Mouse (Mus musculus) hindbrain, embryonic 12.5 days (tissue): ENCODE results near the gene Apoa4. TPM values are rescaled to one million over a fixed set of nuclear protein-coding genes. Genes with fewer than 3 reads are reported as not detected.

Experiments used
- ATAC-seq: fragments of 200-750 bp; cut with Nextera tagmentation; 2 replicates; pipeline ENCODE4 v1.8.0; 2017; ENCODE audit warnings: moderate TSS enrichment; ENCODE audit not compliant: low FRiP score
- H3K27ac ChIP-seq: fragments of 300-500 bp; sonication (generic); 2 replicates; pipeline ENCODE4 v1.5.1; 2016; ENCODE audit warnings: mild to moderate bottlenecking
- H3K27me3 ChIP-seq: fragments of 300-500 bp; sonication (generic); 2 replicates; pipeline ENCODE4 v1.6.1; 2016; ENCODE audit warnings: mild to moderate bottlenecking
- H3K36me3 ChIP-seq: fragments of 300-500 bp; sonication (generic); 2 replicates; pipeline ENCODE4 v1.6.1; 2016; ENCODE audit warnings: mild to moderate bottlenecking
- H3K4me1 ChIP-seq: fragments of 300-500 bp; sonication (generic); 2 replicates; pipeline ENCODE4 v1.6.1; 2016
- H3K4me2 ChIP-seq: fragments of 300-500 bp; sonication (generic); replicated peaks from 2 replicates; pipeline ENCODE4 v1.6.1; 2016; ENCODE audit warnings: mild to moderate bottlenecking
- H3K4me3 ChIP-seq: fragments of 300-500 bp; sonication (generic); 2 replicates; pipeline ENCODE4 v1.5.1; 2016; ENCODE audit warnings: mild to moderate bottlenecking
- H3K9ac ChIP-seq: fragments of 300-500 bp; sonication (generic); 2 replicates; pipeline ENCODE4 v1.6.1; 2016; ENCODE audit warnings: mild to moderate bottlenecking, moderate library complexity
- H3K9me3 ChIP-seq: fragments of 300-500 bp; sonication (generic); replicated peaks from 2 replicates; pipeline ENCODE4 v1.6.1; 2016; ENCODE audit warnings: mild to moderate bottlenecking
- WGBS: fragments of 180-500 bp; shearing (Covaris S2); methylation state at CpG from one replicate; pipeline ENCODE4 v1.1.7; 2016; 5-methylcytosine and 5-hydroxymethylcytosine counted together
- polyA plus RNA-seq: library from polyadenylated mRNA; unstranded; fragments of >200 nt; fragmentation: Nextera tagmentation; extraction: Ambion mirVana; gene quantifications from 2 replicates; pipeline ENCODE4 v1.2.1, GENCODE M21; 2016

Apoa4 gene
- polyA plus RNA-seq, 1 experiment from 2014 or later = not detected

- no peak overlapping the region for H3K27ac ChIP-seq
- no peaks in the 10 kb centered on the region for H3K36me3 ChIP-seq
- H3K4me2 ChIP-seq = peak overlapping the region; percentile 74
- no peaks in the 10 kb centered on the region for H3K27me3 ChIP-seq
- peak; percentile 95 for ATAC-seq
- H3K9ac ChIP-seq = peak overlapping the region; percentile 56
- H3K4me3 ChIP-seq = peak overlapping the region; percentile 41
- WGBS = 14% methylated on average over 37 of the region's 37 CpGs
- H3K4me1 ChIP-seq = peaks cover 10% of the 10 kb centered on the region
- H3K9me3 ChIP-seq = no peaks in the 10 kb centered on the region
Measured at GRCm38 (mm10) chr9:46229573-46230449, 10.7 kb upstream of the Apoa4 start.

- H3K4me1 ChIP-seq = peaks cover 10% of the 10 kb centered on the region
- no peaks in the 10 kb centered on the region for H3K27me3 ChIP-seq
- H3K9ac ChIP-seq = peak overlapping the region; percentile 56
- no peaks in the 10 kb centered on the region for H3K9me3 ChIP-seq
- no peak overlapping the region for H3K27ac ChIP-seq
- peak overlapping the region; percentile 41 for H3K4me3 ChIP-seq
- WGBS = 17% methylated on average over 13 of the region's 13 CpGs
- H3K36me3 ChIP-seq = no peaks in the 10 kb centered on the region
- 0 out of 2 replicates have a peak, but pooled peaks have one; percentile 39 for ATAC-seq
- peak overlapping the region; percentile 74 for H3K4me2 ChIP-seq
Measured at GRCm38 (mm10) chr9:46230450-46230975, 10.0 kb upstream of the Apoa4 start.

GRCm38 (mm10) chr9:46235196-46235595, 5.3 kb upstream of the Apoa4 start:
- ATAC-seq = no peak
- Histone ChIP-seq H3K27ac (no peak overlapping the region), H3K4me3 (no peak overlapping the region), H3K27me3 (no peaks in the 10 kb centered on the region), H3K9me3 (no peaks in the 10 kb centered on the region), H3K4me2 (no peak overlapping the region), H3K36me3 (no peaks in the 10 kb centered on the region), H3K9ac (no peak overlapping the region), H3K4me1 (peaks cover 7% of the 10 kb centered on the region)
- WGBS = 91% methylated on average over 6 of the region's 6 CpGs

- H3K4me2 ChIP-seq = no peak within 1 kb of the TSS
- peaks cover 5% of the 10 kb centered on the region for H3K4me1 ChIP-seq
- no peak within 1 kb of the TSS for H3K27ac ChIP-seq
- H3K36me3 ChIP-seq = no peaks in the 10 kb centered on the region
- no peaks in the 10 kb centered on the region for H3K27me3 ChIP-seq
- no peak for ATAC-seq
- H3K9ac ChIP-seq = no peak within 1 kb of the TSS
- no peak within 1 kb of the TSS for H3K4me3 ChIP-seq
- no peaks in the 10 kb centered on the region for H3K9me3 ChIP-seq
Measured at GRCm38 (mm10) chr9:46235596-46235648, 5.1 kb upstream of the Apoa4 start, which contains the start of gene Apoc3. Gene Apoc3, minus strand, starts transcription at chr9:46235636.

GRCm38 (mm10) chr9:46235649-46236048, 4.8 kb upstream of the Apoa4 start:
- Histone ChIP-seq H3K9me3 (no peaks in the 10 kb centered on the region), H3K4me1 (peaks cover 2% of the 10 kb centered on the region; the same call in 1 of the 2 replicates), H3K9ac (no peak overlapping the region), H3K4me3 (no peak overlapping the region), H3K27ac (no peak overlapping the region), H3K27me3 (no peaks in the 10 kb centered on the region), H3K4me2 (no peak overlapping the region), H3K36me3 (no peaks in the 10 kb centered on the region)
- no peak for ATAC-seq
- WGBS = 68% methylated on average over 4 of the region's 4 CpGs

GRCm38 (mm10) chr9:46238850-46239249, 1.6 kb upstream of the Apoa4 start:
- Histone ChIP-seq H3K4me1 (no peaks in the 10 kb centered on the region; the same call in 1 of the 2 replicates), H3K9ac (no peak overlapping the region), H3K27me3 (no peaks in the 10 kb centered on the region), H3K4me2 (no peak overlapping the region), H3K27ac (no peak overlapping the region), H3K4me3 (no peak overlapping the region), H3K9me3 (no peaks in the 10 kb centered on the region), H3K36me3 (no peaks in the 10 kb centered on the region)
- 84% methylated on average over 7 of the region's 7 CpGs for WGBS
- ATAC-seq = no peak

GRCm38 (mm10) chr9:46241818-46242217, 1.3 kb downstream of the Apoa4 start:
- Histone ChIP-seq H3K27ac (no peak overlapping the region), H3K4me2 (no peak overlapping the region), H3K9ac (no peak overlapping the region), H3K4me3 (no peak overlapping the region), H3K4me1 (no peaks in the 10 kb centered on the region; the same call in 1 of the 2 replicates), H3K9me3 (no peaks in the 10 kb centered on the region), H3K27me3 (no peaks in the 10 kb centered on the region), H3K36me3 (no peaks in the 10 kb centered on the region)
- ATAC-seq = no peak
- WGBS = 85% methylated on average over 2 of the region's 2 CpGs

- Histone ChIP-seq H3K4me3 (no peak overlapping the region), H3K4me1 (no peaks in the 10 kb centered on the region; the same call in 1 of the 2 replicates), H3K27ac (no peak overlapping the region), H3K9ac (no peak overlapping the region), H3K9me3 (no peaks in the 10 kb centered on the region), H3K36me3 (no peaks in the 10 kb centered on the region), H3K4me2 (no peak overlapping the region), H3K27me3 (peaks cover 2% of the 10 kb centered on the region; the same call in 1 of the 2 replicates)
- 45% methylated on average over 4 of the region's 4 CpGs for WGBS
- no peak for ATAC-seq
Measured at GRCm38 (mm10) chr9:46243122-46243521, 2.6 kb downstream of the Apoa4 start.

- H3K9ac ChIP-seq = no peak overlapping the region
- 58% methylated on average over 8 of the region's 8 CpGs for WGBS
- H3K36me3 ChIP-seq = no peaks in the 10 kb centered on the region
Measured at GRCm38 (mm10) chr9:46243584-46243983, 3.1 kb downstream of the Apoa4 start.

GRCm38 (mm10) chr9:46246752-46247324, 6.3 kb downstream of the Apoa4 start:
- WGBS = 38% methylated on average over 11 of the region's 11 CpGs
- H3K4me1 ChIP-seq = no peaks in the 10 kb centered on the region; the same call in 1 of the 2 replicates
- no peak overlapping the region for H3K9ac ChIP-seq
- H3K27me3 ChIP-seq = peaks cover 2% of the 10 kb centered on the region; the same call in 1 of the 2 replicates
- no peaks in the 10 kb centered on the region for H3K36me3 ChIP-seq
- no peak for ATAC-seq
- H3K9me3 ChIP-seq = no peaks in the 10 kb centered on the region
- no peak overlapping the region for H3K27ac ChIP-seq
- no peak overlapping the region for H3K4me2 ChIP-seq
- H3K4me3 ChIP-seq = no peak overlapping the region

More at GRCm38 (mm10) chr9:46243584-46243983, 3.1 kb downstream of the Apoa4 start:
- Histone ChIP-seq H3K9me3 (no peaks in the 10 kb centered on the region), H3K4me3 (no peak overlapping the region), H3K27ac (no peak overlapping the region), H3K4me2 (no peak overlapping the region), H3K27me3 (peaks cover 2% of the 10 kb centered on the region; the same call in 1 of the 2 replicates), H3K4me1 (no peaks in the 10 kb centered on the region; the same call in 1 of the 2 replicates)
- no peak for ATAC-seq

GRCm38 (mm10) chr9:46256177-46256576, 15.7 kb downstream of the Apoa4 start:
- no peaks in the 10 kb centered on the region for H3K36me3 ChIP-seq
- no peak overlapping the region for H3K9ac ChIP-seq
- WGBS = 90% methylated on average over 7 of the region's 7 CpGs
- H3K4me3 ChIP-seq = no peak overlapping the region
- H3K4me2 ChIP-seq = no peak overlapping the region
- H3K27ac ChIP-seq = no peak overlapping the region
- H3K4me1 ChIP-seq = no peaks in the 10 kb centered on the region
- no peak for ATAC-seq
- H3K27me3 ChIP-seq = peaks cover 3% of the 10 kb centered on the region; the same call in 1 of the 2 replicates
- H3K9me3 ChIP-seq = no peaks in the 10 kb centered on the region

- no peak for ATAC-seq
- H3K4me1 ChIP-seq = no peaks in the 10 kb centered on the region
- peaks cover 3% of the 10 kb centered on the region; the same call in 1 of the 2 replicates for H3K27me3 ChIP-seq
- no peak overlapping the region for H3K9ac ChIP-seq
- no peaks in the 10 kb centered on the region for H3K36me3 ChIP-seq
- no peak overlapping the region for H3K4me3 ChIP-seq
- 90% methylated on average over 10 of the region's 10 CpGs for WGBS
- H3K4me2 ChIP-seq = no peak overlapping the region
- no peak overlapping the region for H3K27ac ChIP-seq
- no peaks in the 10 kb centered on the region for H3K9me3 ChIP-seq
Measured at GRCm38 (mm10) chr9:46256658-46257385, 16.3 kb downstream of the Apoa4 start.
